Mouse (Mus musculus): Measurements from ENCODE around the gene Fam78a.

- TF ChIP-seq MXI1 (IDR thresholded peaks at IDR 0.05; ENCODE audit: low read depth, low read length) (no peak), CTCF (IDR thresholded peaks at IDR 0.05 in 2 of 3, conservative IDR thresholded peaks at IDR 0.05 in 1 of 3; ENCODE audit: control insufficient read depth in 1 of 3, insufficient read depth in 1 of 3, low read depth in 2 of 3, low read length in 3 of 3, poor library complexity in 1 of 3, severe bottlenecking in 1 of 3) (no peak), EP300 (IDR thresholded peaks at IDR 0.05; ENCODE audit: low read depth in 1 of 2, low read length in 2 of 2) (no peak), TCF12 (IDR thresholded peaks at IDR 0.05; ENCODE audit: low read depth, low read length) (no peak), USF1 (IDR thresholded peaks at IDR 0.05; ENCODE audit: low read depth, low read length) (no peak), ZC3H11A (IDR thresholded peaks at IDR 0.05; ENCODE audit: low read depth, low read length) (no peak), POLR2A (IDR thresholded peaks at IDR 0.05; ENCODE audit: control insufficient read depth in 1 of 2, insufficient read depth in 1 of 2, low read depth in 1 of 2, low read length in 2 of 2, poor library complexity in 1 of 2) (no peak), USF2 (IDR thresholded peaks at IDR 0.05; ENCODE audit: borderline replicate concordance in 1 of 2, insufficient read depth in 1 of 2, low read depth in 1 of 2, low read length in 2 of 2) (no peak), HCFC1 (IDR thresholded peaks at IDR 0.05; ENCODE audit: low read depth, low read length) (no peak), POLR2AphosphoS2 (IDR thresholded peaks at IDR 0.05; ENCODE audit: low read length) (no peak), E2F4 (IDR thresholded peaks at IDR 0.05; ENCODE audit: borderline replicate concordance, low read depth, low read length) (no peak), MYC (IDR thresholded peaks at IDR 0.05; ENCODE audit: low read depth, low read length) (no peak), GATA1 (IDR thresholded peaks at IDR 0.05; ENCODE audit: low read depth, low read length) (no peak)
Measured at GRCm38 (mm10) chr2:32041087-32041486, 43.6 kb downstream of the Fam78a start.

All from MEL (cell line).